ENCODE assay signal across 9 mouse cellular contexts in the genomic region with DNA sequence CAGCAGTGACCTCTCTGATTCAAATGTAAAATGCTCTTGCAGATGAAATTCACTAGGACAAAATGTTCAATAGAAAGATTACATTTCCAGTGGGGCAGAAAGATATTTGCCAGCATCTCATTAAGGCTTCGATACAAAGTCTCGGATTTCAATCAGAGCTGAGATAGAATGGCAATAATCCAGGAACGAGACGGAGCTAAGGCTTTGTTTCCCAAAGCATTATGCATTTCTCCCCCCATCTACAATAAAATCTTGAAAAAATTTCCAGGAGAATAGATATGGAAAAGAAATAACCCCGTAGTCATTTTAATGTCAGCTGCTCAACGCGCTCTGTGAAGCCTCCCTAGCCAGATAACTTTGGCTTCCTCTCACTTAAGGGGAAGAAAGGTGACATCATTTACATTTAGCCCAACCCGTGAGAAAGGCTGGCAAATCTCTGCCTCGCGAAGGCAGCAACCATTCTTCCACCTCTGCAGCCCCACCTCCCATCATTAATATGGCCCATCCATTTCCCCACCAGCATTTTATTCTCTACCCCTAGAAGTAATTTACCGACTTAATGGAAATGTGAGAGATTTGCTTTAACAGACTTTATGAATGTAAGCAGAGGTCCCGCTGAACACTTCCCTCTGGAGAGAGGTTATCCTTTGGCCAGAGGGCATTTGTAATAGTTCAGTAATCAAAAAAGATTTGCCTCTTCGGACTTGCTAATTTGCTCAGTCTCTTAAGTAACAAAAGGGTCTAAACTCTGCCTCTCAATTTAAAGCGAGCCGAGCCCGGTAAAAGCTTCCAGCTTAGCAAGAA. TPM values are rescaled to one million over a fixed set of nuclear protein-coding genes. Genes with fewer than 3 reads are reported as not detected.
DNase-seq lines count a peak whose midpoint lies in the region; ATAC-seq and TF ChIP-seq lines count a peak whose summit lies in the region.
"Had no signal": no experiment of that assay in that cellular context is flagged by ENCODE, and none has a peak within 500 bp of the region (broad histone marks: within the 10 kb centered on the region; RNA-seq: fewer than 3 reads in every experiment).

No protein-coding gene starts in this region.

- TF ChIP-seq POLR2A in brain, embryonic 14.5 days (IDR thresholded peaks at IDR 0.05; ENCODE audit: borderline replicate concordance, extremely low read depth, insufficient read depth, insufficient read length, poor library complexity, severe bottlenecking), result no peak

- peak overlapping the region; percentile 5; the same call in 1 of the 2 replicates for H3K4me3 ChIP-seq in heart, postnatal 0 days (ENCODE audit: low read depth, low read length)
- peak overlapping the region; percentile 16 for H3K4me3 ChIP-seq in forebrain, embryonic 14.5 days (ENCODE audit: low read depth, low read length)
- peak overlapping the region; percentile 17 for H3K4me3 ChIP-seq in midbrain, embryonic 13.5 days (replicated peaks)

- H3K27me3 ChIP-seq in heart, postnatal 0 days (ENCODE audit: control insufficient read depth, insufficient read depth, low read length), result peaks cover 6% of the 10 kb centered on the region; the same call in 1 of the 2 replicates
- no peaks in the 10 kb centered on the region for H3K27me3 ChIP-seq in forebrain, embryonic 14.5 days (replicated peaks; ENCODE audit: control insufficient read depth, insufficient read depth, low read length)
- H3K27me3 ChIP-seq in midbrain, embryonic 13.5 days, result no peaks in the 10 kb centered on the region

- TF ChIP-seq EP300 in heart, postnatal 0 days (IDR thresholded peaks at IDR 0.05; ENCODE audit: low read depth), result no peak

- H3K9me3 ChIP-seq in heart, postnatal 0 days (replicated peaks; ENCODE audit: control insufficient read depth, low read length), result no peaks in the 10 kb centered on the region; the same call in 1 of the 2 replicates
- no peaks in the 10 kb centered on the region for H3K9me3 ChIP-seq in forebrain, embryonic 14.5 days (replicated peaks; ENCODE audit: control insufficient read depth, low read length)
- no peaks in the 10 kb centered on the region for H3K9me3 ChIP-seq in midbrain, embryonic 13.5 days

- peak overlapping the region; percentile 40 for H3K4me2 ChIP-seq in heart, postnatal 0 days (ENCODE audit: low read depth, low read length)
- H3K4me2 ChIP-seq in forebrain, embryonic 14.5 days (ENCODE audit: low read length), result peak overlapping the region; percentile 46
- H3K4me2 ChIP-seq in midbrain, embryonic 13.5 days (replicated peaks), result peak overlapping the region; percentile 47

- no peak for ATAC-seq in heart, postnatal 0 days (ENCODE audit: insufficient read depth, low read depth)
- ATAC-seq in forebrain, embryonic 14.5 days, result peak; percentile 69
- ATAC-seq in midbrain, embryonic 13.5 days, result 0 out of 2 replicates have a peak, but pooled peaks have one; percentile 57
- no peak for ATAC-seq in erythroblast, adult 5-6 weeks (replicated peaks; ENCODE audit: low FRiP score, poor library complexity, severe bottlenecking)

- 27% methylated on average over 16 of the region's 16 CpGs for WGBS in heart, postnatal 0 days
- 2% methylated on average over 16 of the region's 16 CpGs for WGBS in forebrain, embryonic 14.5 days
- WGBS in midbrain, embryonic 13.5 days, result 6% methylated on average over 16 of the region's 16 CpGs

- intact Hi-C loops in heart, postnatal 10 days (cut with DNase I), result no loop called here

- H3K36me3 ChIP-seq in heart, postnatal 0 days (replicated peaks; ENCODE audit: control insufficient read depth, insufficient read depth, low read length), result no peaks in the 10 kb centered on the region
- H3K36me3 ChIP-seq in forebrain, embryonic 14.5 days (ENCODE audit: control insufficient read depth, insufficient read depth, low read length), result no peaks in the 10 kb centered on the region
- no peaks in the 10 kb centered on the region for H3K36me3 ChIP-seq in midbrain, embryonic 13.5 days

- no peak overlapping the region for H3K9ac ChIP-seq in heart, postnatal 0 days (replicated peaks; ENCODE audit: low read depth, low read length)
- peak overlapping the region; percentile 47 for H3K9ac ChIP-seq in forebrain, embryonic 14.5 days (ENCODE audit: low read length)
- no peak overlapping the region for H3K9ac ChIP-seq in midbrain, embryonic 13.5 days (replicated peaks)

- no peak overlapping the region for H3K27ac ChIP-seq in heart, postnatal 0 days (ENCODE audit: low read depth)
- peak overlapping the region; percentile 49 for H3K27ac ChIP-seq in forebrain, embryonic 14.5 days (ENCODE audit: low read depth, low read length)
- H3K27ac ChIP-seq in midbrain, embryonic 13.5 days, result peak overlapping the region; percentile 70

- no peak for TF ChIP-seq CTCF in heart, postnatal 0 days (IDR thresholded peaks at IDR 0.05; ENCODE audit: low read depth)
- no peak for TF ChIP-seq CTCF in brain, embryonic 14.5 days (IDR thresholded peaks at IDR 0.05; ENCODE audit: borderline replicate concordance, extremely low read depth, insufficient read depth, insufficient read length)

- DNase-seq in heart, postnatal 0 days (ENCODE audit: low spot score), result peak; percentile 19
- DNase-seq in heart, postnatal 10 days, result no peak
- DNase-seq in brain, embryonic 14.5 days (ENCODE audit: low read depth), result peak; percentile 83
- DNase-seq in forebrain, embryonic 14.5 days (ENCODE audit: low spot score), result peak; percentile 74
- no peak for DNase-seq in gastrocnemius, postnatal 25 days
- DNase-seq in lung, postnatal 4 days, result no peak
- DNase-seq: adrenal gland, adult 8-10 months had no signal

- H3K4me1 ChIP-seq in heart, postnatal 0 days (ENCODE audit: control insufficient read depth, insufficient read depth), result peaks cover 5% of the 10 kb centered on the region; the same call in 1 of the 2 replicates
- peaks cover 28% of the 10 kb centered on the region for H3K4me1 ChIP-seq in forebrain, embryonic 14.5 days (ENCODE audit: control insufficient read depth, insufficient read depth, low read length)
- H3K4me1 ChIP-seq in midbrain, embryonic 13.5 days (replicated peaks), result peaks cover 30% of the 10 kb centered on the region

RNA-seq across cellular contexts. Expression of a gene that starts 19.9 kb away (rescaled TPM):
- total RNA-seq in heart, postnatal 0 days (2014; rRNA removed; ENCODE audit: low replicate concordance), result 48.5 and 53.7 TPM in 2 replicates
- polyA plus RNA-seq in heart, postnatal 0 days (2015; fragmentation: Nextera tagmentation; extraction: Ambion mirVana), result 55.6 and 57.4 TPM in 2 replicates
- total RNA-seq in heart, postnatal 10 days (2021), result 10 to 100 TPM; 85.4 to 92.6 TPM
- 213 and 233 TPM in 2 replicates for polyA plus RNA-seq in brain, embryonic 14.5 days (2012; rRNA removed)
- 195 and 222 TPM in 2 replicates for polyA plus RNA-seq in forebrain, embryonic 14.5 days (2014; fragmentation: Nextera tagmentation; extraction: Ambion mirVana)
- 184 and 211 TPM in 2 replicates for polyA plus RNA-seq in midbrain, embryonic 13.5 days (2015; fragmentation: Nextera tagmentation; extraction: Ambion mirVana)
- 10 to 100 TPM; 39.0 to 39.1 TPM for total RNA-seq in gastrocnemius, postnatal 25 days (2021)
- total RNA-seq in erythroblast, adult 5-6 weeks (2015; ENCODE audit: low replicate concordance), result 42.7 and 43.7 TPM in 2 replicates
- 43.8 and 50.0 TPM in 2 replicates for total RNA-seq in erythroblast, adult 5-6 weeks (2017; ENCODE audit: low replicate concordance)

Comparison
In these comparisons a context has a peak if more than half of its experiments do, and no peak if none do; other contexts are left out.
1. DNase-seq: peak in heart, postnatal 0 days (single experiment), brain, embryonic 14.5 days (single experiment) and forebrain, embryonic 14.5 days (single experiment); none in heart, postnatal 10 days (0 of 2), gastrocnemius, postnatal 25 days (single experiment) and lung, postnatal 4 days (0 of 2).
2. ATAC-seq: peak in forebrain, embryonic 14.5 days (single experiment) and midbrain, embryonic 13.5 days (single experiment); none in heart, postnatal 0 days (single experiment) and erythroblast, adult 5-6 weeks (single experiment).
3. Peak in every context shown above with its lines, with median percentiles within 50 percentile points of each other: H3K4me2 ChIP-seq and H3K4me3 ChIP-seq.